Mouse (Mus musculus) forebrain, postnatal 0 days (tissue): ENCODE data around the gene Tcf7l1. TPM values are rescaled to one million over a fixed set of nuclear protein-coding genes. Genes with fewer than 3 reads are reported as not detected.

Experiments
- ATAC-seq: fragments of 200-750 bp; cut with Nextera tagmentation; 2 replicates; pipeline ENCODE4 v1.8.0; 2017; ENCODE audit warnings: mild to moderate bottlenecking, moderate library complexity
- DNase-seq: peaks from one replicate; pipeline ENCODE4 v3.0.0-alpha.2; 2015
- H3K27ac ChIP-seq: fragments of 300-500 bp; sonication (generic); 2 replicates; pipeline ENCODE4 v1.5.1; 2014; ENCODE audit warnings: low read depth, mild to moderate bottlenecking, antibody characterized with exemption, low read length, moderate library complexity, mixed read lengths
- H3K27me3 ChIP-seq: fragments of 300-500 bp; sonication (generic); 2 replicates; pipeline ENCODE4 v1.6.1; 2014; ENCODE audit warnings: mild to moderate bottlenecking, low read length, mixed read lengths; ENCODE audit not compliant: insufficient read depth
- H3K36me3 ChIP-seq: fragments of 300-500 bp; sonication (generic); 2 replicates; pipeline ENCODE4 v1.6.1; 2014; ENCODE audit warnings: mild to moderate bottlenecking, moderate library complexity; ENCODE audit not compliant: insufficient read depth
- H3K4me1 ChIP-seq: fragments of 300-500 bp; sonication (generic); 2 replicates; pipeline ENCODE4 v1.6.1; 2014; ENCODE audit warnings: antibody characterized with exemption; ENCODE audit not compliant: insufficient read depth
- H3K4me2 ChIP-seq: fragments of 300-500 bp; sonication (generic); 2 replicates; pipeline ENCODE4 v1.6.1; 2014; ENCODE audit warnings: low read depth, mild to moderate bottlenecking, moderate library complexity
- H3K4me3 ChIP-seq: fragments of 300-500 bp; sonication (generic); 2 replicates; pipeline ENCODE4 v1.5.1; 2014; ENCODE audit warnings: low read depth, low read length, mixed read lengths
- H3K9ac ChIP-seq: fragments of 300-500 bp; sonication (generic); 2 replicates; pipeline ENCODE4 v1.6.1; 2014; ENCODE audit warnings: mild to moderate bottlenecking
- H3K9me3 ChIP-seq: fragments of 300-500 bp; sonication (generic); 2 replicates; pipeline ENCODE4 v1.6.1; 2016; ENCODE audit warnings: low read length
- CTCF ChIP-seq: sonication (generic); IDR thresholded peaks from 2 replicates; pipeline ENCODE4 v1.5.1; 2016; ENCODE audit warnings: antibody characterized with exemption, control low read depth, low read depth
- WGBS: fragments of 180-500 bp; shearing (Covaris S2); extraction: QIAGEN DNeasy Blood & Tissue Kit; methylation state at CpG from one replicate; pipeline ENCODE4 v1.1.7; 2014; 5-methylcytosine and 5-hydroxymethylcytosine counted together
- polyA plus RNA-seq: library from polyadenylated mRNA; unstranded; fragments of >200 nt; fragmentation: Nextera tagmentation; extraction: Ambion mirVana; gene quantifications from 2 replicates; pipeline ENCODE4 v1.2.1, GENCODE M21; 2015
- total RNA-seq: library from RNA; depleted of rRNA; stranded (reverse); fragments of >200 nt; gene quantifications from 2 replicates; pipeline ENCODE4 v1.2.3, GENCODE M21; 2014

Gene Tcf7l1
- total and polyA plus RNA-seq, 2 experiments from 2014 or later = 1.1 to 4.5 TPM

- Histone ChIP-seq H3K9me3 (no peaks in the 10 kb centered on the region), H3K4me2 (peak overlapping the region; percentile 100), H3K27ac (no peak overlapping the region), H3K27me3 (no peaks in the 10 kb centered on the region), H3K4me3 (peak overlapping the region; percentile 65), H3K9ac (no peak overlapping the region), H3K4me1 (no peaks in the 10 kb centered on the region), H3K36me3 (no peaks in the 10 kb centered on the region)
- 5% methylated on average over 19 of the region's 19 CpGs for WGBS
- TF ChIP-seq CTCF = no peak
- ATAC-seq (no peak), DNase-seq (peak; percentile 9)
Observed at GRCm38 (mm10) chr6:72787322-72787947, 1.6 kb downstream of the Tcf7l1 start.

DNA sequence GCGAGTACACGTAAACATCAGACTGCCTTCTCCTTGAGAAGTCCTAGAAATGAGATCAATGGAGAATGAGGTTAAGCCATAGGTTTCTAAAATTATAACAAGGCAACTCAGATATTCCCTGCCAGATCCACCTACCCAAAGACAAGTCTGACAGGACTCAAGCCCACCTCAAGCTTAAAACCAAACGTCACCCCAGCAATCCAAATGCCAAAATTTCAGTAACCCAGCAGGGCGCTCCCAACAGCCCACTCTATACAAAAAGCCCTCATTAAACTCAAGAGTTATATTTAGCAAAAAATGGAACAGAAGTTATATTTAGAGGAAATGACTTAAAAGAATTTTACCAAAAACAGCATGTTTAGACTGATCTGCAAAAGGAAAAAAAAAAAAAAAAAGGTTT is 5.3 kb downstream of the Tcf7l1 start:
- Histone ChIP-seq H3K4me3 (no peak overlapping the region), H3K36me3 (no peaks in the 10 kb centered on the region), H3K27ac (no peak overlapping the region), H3K4me2 (no peak overlapping the region), H3K9ac (no peak overlapping the region), H3K4me1 (no peaks in the 10 kb centered on the region), H3K9me3 (no peaks in the 10 kb centered on the region), H3K27me3 (no peaks in the 10 kb centered on the region)
- 82% methylated on average over 4 of the region's 4 CpGs for WGBS
- ATAC-seq = no peak
- DNase-seq = no peak
- TF ChIP-seq CTCF = no peak

DNA sequence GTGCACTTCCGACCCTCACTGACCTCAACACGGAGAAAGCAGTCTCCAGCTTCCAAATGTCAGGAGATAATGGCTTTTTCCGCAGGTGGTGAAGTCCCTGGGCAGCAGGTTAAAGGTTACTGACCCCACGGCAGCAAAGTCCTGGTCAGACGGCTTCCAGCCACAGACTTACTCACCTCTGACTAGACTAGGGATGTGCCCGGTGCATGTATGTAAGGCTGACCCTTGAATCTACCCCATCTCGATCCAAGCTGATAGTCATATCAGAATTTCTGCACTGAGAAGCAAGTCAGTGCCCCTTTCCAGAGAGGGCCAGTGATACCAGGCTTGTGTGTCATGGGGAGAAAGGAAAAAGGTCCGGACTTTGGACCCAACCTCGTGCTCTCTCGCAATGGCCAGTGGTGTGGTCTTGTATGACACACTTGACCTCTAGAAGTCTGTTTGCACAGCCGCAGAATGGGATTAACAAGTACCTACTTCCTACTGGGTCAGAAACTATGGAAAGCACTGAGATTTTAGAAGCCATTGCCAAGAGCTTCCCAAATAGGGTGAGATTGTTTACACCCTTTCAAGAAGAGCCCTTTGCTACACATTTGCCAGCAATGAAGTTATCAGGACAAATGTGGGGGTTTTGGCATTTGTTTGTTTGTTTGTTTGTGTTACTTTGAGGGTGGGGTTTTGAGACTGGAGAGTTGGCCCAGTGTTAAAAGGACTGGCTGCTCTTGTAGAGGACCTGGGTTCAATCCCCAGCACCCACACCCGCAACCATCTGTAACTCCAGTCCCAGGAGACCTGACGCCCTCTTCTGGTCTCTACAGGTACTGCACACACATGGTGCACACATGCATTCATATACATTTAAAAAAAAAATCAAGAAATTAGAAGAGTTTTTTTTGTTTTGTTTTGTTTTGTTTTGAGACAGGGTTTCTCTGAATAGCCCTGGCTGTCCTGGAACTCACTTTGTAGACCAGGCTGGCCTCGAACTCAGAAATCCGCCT is 10.0 kb downstream of the Tcf7l1 start:
- no peak for DNase-seq
- no peak overlapping the region for H3K4me2 ChIP-seq
- H3K27me3 ChIP-seq = no peaks in the 10 kb centered on the region
- no peaks in the 10 kb centered on the region for H3K36me3 ChIP-seq
- H3K4me3 ChIP-seq = no peak overlapping the region
- no peak overlapping the region for H3K27ac ChIP-seq
- no peaks in the 10 kb centered on the region for H3K4me1 ChIP-seq
- H3K9ac ChIP-seq = no peak overlapping the region
- TF ChIP-seq CTCF = peak; percentile 14; the same call in 1 of the 2 replicates
- no peak for ATAC-seq
- WGBS = 94% methylated on average over 15 of the region's 15 CpGs
- no peaks in the 10 kb centered on the region for H3K9me3 ChIP-seq

GRCm38 (mm10) chr6:72777212-72777611 is 11.8 kb downstream of the Tcf7l1 start:
- no peak overlapping the region for H3K4me2 ChIP-seq
- ATAC-seq (no peak), DNase-seq (no peak)
- H3K27me3 ChIP-seq = no peaks in the 10 kb centered on the region
- H3K4me1 ChIP-seq = no peaks in the 10 kb centered on the region
- WGBS = 90% methylated on average over 4 of the region's 4 CpGs
- H3K36me3 ChIP-seq = no peaks in the 10 kb centered on the region
- H3K4me3 ChIP-seq = no peak overlapping the region
- H3K27ac ChIP-seq = no peak overlapping the region
- TF ChIP-seq CTCF = no peak
- H3K9me3 ChIP-seq = no peaks in the 10 kb centered on the region
- no peak overlapping the region for H3K9ac ChIP-seq

DNA sequence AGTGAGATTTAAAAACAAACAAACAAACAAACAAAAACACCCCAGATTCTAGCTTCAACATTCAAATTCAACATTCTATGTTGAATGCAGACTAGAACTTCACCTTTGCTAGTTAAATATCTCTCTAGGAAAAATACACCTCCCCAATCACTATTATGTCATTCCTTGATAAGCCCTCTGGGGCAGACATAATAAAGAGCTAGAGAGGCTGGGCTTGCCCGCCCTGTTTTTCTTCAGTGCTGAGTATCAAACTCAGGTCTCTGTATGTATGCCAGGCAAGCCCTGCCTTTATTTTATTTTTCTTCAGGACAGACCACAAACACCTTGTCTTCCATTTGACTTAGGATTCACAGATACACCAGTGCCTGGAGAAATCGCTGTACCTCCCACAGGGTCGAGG is 14.8 kb downstream of the Tcf7l1 start:
- no peaks in the 10 kb centered on the region for H3K4me1 ChIP-seq
- no peak overlapping the region for H3K27ac ChIP-seq
- 45% methylated on average over 3 of the region's 3 CpGs for WGBS
- no peak overlapping the region for H3K4me2 ChIP-seq
- TF ChIP-seq CTCF = no peak
- H3K4me3 ChIP-seq = no peak overlapping the region
- no peaks in the 10 kb centered on the region for H3K9me3 ChIP-seq
- DNase-seq = no peak
- H3K9ac ChIP-seq = no peak overlapping the region
- H3K36me3 ChIP-seq = no peaks in the 10 kb centered on the region
- no peak for ATAC-seq
- H3K27me3 ChIP-seq = no peaks in the 10 kb centered on the region

- no peak for TF ChIP-seq CTCF
- no peaks in the 10 kb centered on the region for H3K36me3 ChIP-seq
- no peaks in the 10 kb centered on the region for H3K4me1 ChIP-seq
- H3K27ac ChIP-seq = no peak overlapping the region
- no peak overlapping the region for H3K4me2 ChIP-seq
- DNase-seq (no peak), ATAC-seq (no peak)
- WGBS = 66% methylated on average over 14 of the region's 14 CpGs
- H3K4me3 ChIP-seq = no peak overlapping the region
- H3K9ac ChIP-seq = no peak overlapping the region
- H3K27me3 ChIP-seq = no peaks in the 10 kb centered on the region
- H3K9me3 ChIP-seq = no peaks in the 10 kb centered on the region
Observed at GRCm38 (mm10) chr6:72769915-72770776, 18.9 kb downstream of the Tcf7l1 start.
